Mouse (Mus musculus): ENCODE results near the gene Ppp2r5a.

- TF ChIP-seq CTCF (IDR thresholded peaks at IDR 0.05; ENCODE audit: control insufficient read depth, insufficient read depth, insufficient replicate concordance, low read depth, low read length): no peak
- TF ChIP-seq POLR2A (IDR thresholded peaks at IDR 0.05; ENCODE audit: control insufficient read depth, low read depth, low read length): no peak
Observed at GRCm38 (mm10) chr1:191439011-191439410, 35.9 kb upstream of the Ppp2r5a start.

All from testis, adult 2 months (tissue).